Mouse (Mus musculus): ENCODE data around the gene Hormad2. TPM values are rescaled to one million over a fixed set of nuclear protein-coding genes. Genes with fewer than 3 reads are reported as not detected.

Gene Hormad2
- polyA plus RNA-seq, 1 experiment from 2014 or later = 0.90 TPM

GRCm38 (mm10) chr11:4404277-4404676 lies 36.6 kb downstream of the Hormad2 start:
- H3K4me3 ChIP-seq (replicated peaks) = no peak overlapping the region
- no peak overlapping the region for H3K27ac ChIP-seq
- H3K9ac ChIP-seq = no peak overlapping the region
- DNase-seq (no peak), ATAC-seq (ENCODE audit: low read depth) (no peak)
- WGBS (ENCODE audit: insufficient replicate concordance) = 16% methylated on average over 4 of the region's 4 CpGs
- no peaks in the 10 kb centered on the region for H3K4me1 ChIP-seq (replicated peaks)
- no peaks in the 10 kb centered on the region for H3K36me3 ChIP-seq
- H3K9me3 ChIP-seq (replicated peaks) = no peaks in the 10 kb centered on the region
- no peaks in the 10 kb centered on the region for H3K27me3 ChIP-seq
- no peak overlapping the region for H3K4me2 ChIP-seq

GRCm38 (mm10) chr11:4403381-4403780 lies 37.5 kb downstream of the Hormad2 start:
- H3K36me3 ChIP-seq = no peaks in the 10 kb centered on the region

GRCm38 (mm10) chr11:4401251-4401650 lies 39.7 kb downstream of the Hormad2 start:
- H3K4me3 ChIP-seq (replicated peaks) = no peak overlapping the region
- no peak for ATAC-seq (ENCODE audit: low read depth)
- no peak overlapping the region for H3K9ac ChIP-seq
- no peaks in the 10 kb centered on the region for H3K4me1 ChIP-seq (replicated peaks)
- no peaks in the 10 kb centered on the region for H3K27me3 ChIP-seq
- DNase-seq = no peak
- no peak overlapping the region for H3K4me2 ChIP-seq
- no peak overlapping the region for H3K27ac ChIP-seq
- WGBS (ENCODE audit: insufficient replicate concordance) = 45% methylated on average over 5 of the region's 5 CpGs
- no peaks in the 10 kb centered on the region for H3K9me3 ChIP-seq (replicated peaks)
- H3K36me3 ChIP-seq = no peaks in the 10 kb centered on the region

More at GRCm38 (mm10) chr11:4403381-4403780, 37.5 kb downstream of the Hormad2 start:
- H3K4me2 ChIP-seq = no peak overlapping the region
- H3K4me1 ChIP-seq (replicated peaks) = no peaks in the 10 kb centered on the region
- H3K9ac ChIP-seq = no peak overlapping the region
- no peak overlapping the region for H3K27ac ChIP-seq
- DNase-seq = no peak
- 68% methylated on average over 7 of the region's 7 CpGs for WGBS (ENCODE audit: insufficient replicate concordance)
- no peak overlapping the region for H3K4me3 ChIP-seq (replicated peaks)
- H3K27me3 ChIP-seq = no peaks in the 10 kb centered on the region
- H3K9me3 ChIP-seq (replicated peaks) = no peaks in the 10 kb centered on the region
- no peak for ATAC-seq (ENCODE audit: low read depth)

GRCm38 (mm10) chr11:4394226-4394625 lies 46.7 kb downstream of the Hormad2 start:
- H3K9me3 ChIP-seq (replicated peaks) = no peaks in the 10 kb centered on the region
- H3K36me3 ChIP-seq = no peaks in the 10 kb centered on the region
- H3K4me1 ChIP-seq (replicated peaks) = no peaks in the 10 kb centered on the region
- no peak overlapping the region for H3K27ac ChIP-seq
- no peaks in the 10 kb centered on the region for H3K27me3 ChIP-seq
- H3K4me2 ChIP-seq = no peak overlapping the region
- ATAC-seq (ENCODE audit: low read depth) = no peak
- H3K9ac ChIP-seq = no peak overlapping the region
- no peak overlapping the region for H3K4me3 ChIP-seq (replicated peaks)
- DNase-seq = no peak

- no peaks in the 10 kb centered on the region for H3K27me3 ChIP-seq
- 19% methylated on average over 2 of the region's 2 CpGs for WGBS (ENCODE audit: insufficient replicate concordance)
- no peak overlapping the region for H3K4me2 ChIP-seq
- H3K9me3 ChIP-seq (replicated peaks) = no peaks in the 10 kb centered on the region
- H3K36me3 ChIP-seq = no peaks in the 10 kb centered on the region
- no peak overlapping the region for H3K27ac ChIP-seq
- no peak for DNase-seq
- H3K9ac ChIP-seq = no peak overlapping the region
- ATAC-seq (ENCODE audit: low read depth) = no peak
- no peaks in the 10 kb centered on the region for H3K4me1 ChIP-seq (replicated peaks)
- no peak overlapping the region for H3K4me3 ChIP-seq (replicated peaks)
These were observed 52.9 kb downstream of the Hormad2 start for GRCm38 (mm10) chr11:4388018-4388417.

GRCm38 (mm10) chr11:4382321-4382720 lies 58.6 kb downstream of the Hormad2 start:
- Histone ChIP-seq H3K4me1 (replicated peaks) (no peaks in the 10 kb centered on the region), H3K27me3 (no peaks in the 10 kb centered on the region), H3K4me2 (no peak overlapping the region), H3K4me3 (replicated peaks) (no peak overlapping the region), H3K36me3 (no peaks in the 10 kb centered on the region), H3K9ac (no peak overlapping the region), H3K27ac (no peak overlapping the region), H3K9me3 (replicated peaks) (no peaks in the 10 kb centered on the region)
- ATAC-seq (ENCODE audit: low read depth) = no peak
- 65% methylated on average over 7 of the region's 7 CpGs for WGBS (ENCODE audit: insufficient replicate concordance)
- no peak for DNase-seq

GRCm38 (mm10) chr11:4379857-4380256 lies 61.0 kb downstream of the Hormad2 start:
- no peaks in the 10 kb centered on the region for H3K4me1 ChIP-seq (replicated peaks)
- 47% methylated on average over 4 of the region's 4 CpGs for WGBS (ENCODE audit: insufficient replicate concordance)

GRCm38 (mm10) chr11:4366389-4366788 lies 74.5 kb downstream of the Hormad2 start:
- no peak overlapping the region for H3K4me2 ChIP-seq
- no peaks in the 10 kb centered on the region for H3K27me3 ChIP-seq
- WGBS (ENCODE audit: insufficient replicate concordance) = 62% methylated on average over 4 of the region's 4 CpGs
- ATAC-seq (ENCODE audit: low read depth) (no peak), DNase-seq (no peak)
- H3K36me3 ChIP-seq = no peaks in the 10 kb centered on the region
- H3K27ac ChIP-seq = no peak overlapping the region
- H3K9ac ChIP-seq = no peak overlapping the region
- no peaks in the 10 kb centered on the region for H3K4me1 ChIP-seq (replicated peaks)
- H3K4me3 ChIP-seq (replicated peaks) = no peak overlapping the region
- no peaks in the 10 kb centered on the region for H3K9me3 ChIP-seq (replicated peaks)

More at GRCm38 (mm10) chr11:4379857-4380256, 61.0 kb downstream of the Hormad2 start:
- H3K4me2 ChIP-seq = no peak overlapping the region
- H3K9me3 ChIP-seq (replicated peaks) = no peaks in the 10 kb centered on the region
- H3K27ac ChIP-seq = no peak overlapping the region
- no peak overlapping the region for H3K4me3 ChIP-seq (replicated peaks)
- no peak overlapping the region for H3K9ac ChIP-seq
- no peak for DNase-seq
- H3K27me3 ChIP-seq = no peaks in the 10 kb centered on the region
- no peaks in the 10 kb centered on the region for H3K36me3 ChIP-seq
- ATAC-seq (ENCODE audit: low read depth) = no peak

- no peak overlapping the region for H3K4me2 ChIP-seq
- no peak for DNase-seq
- H3K27ac ChIP-seq = no peak overlapping the region
- no peaks in the 10 kb centered on the region for H3K36me3 ChIP-seq
- no peaks in the 10 kb centered on the region for H3K27me3 ChIP-seq
- no peak overlapping the region for H3K4me3 ChIP-seq (replicated peaks)
- H3K9ac ChIP-seq = no peak overlapping the region
- H3K4me1 ChIP-seq (replicated peaks) = no peaks in the 10 kb centered on the region
- ATAC-seq (ENCODE audit: low read depth) = no peak
- WGBS (ENCODE audit: insufficient replicate concordance) = 48% methylated on average over 5 of the region's 5 CpGs
- no peaks in the 10 kb centered on the region for H3K9me3 ChIP-seq (replicated peaks)
These were observed 85.5 kb downstream of the Hormad2 start for GRCm38 (mm10) chr11:4355430-4355829.

- DNase-seq (no peak), ATAC-seq (ENCODE audit: low read depth) (no peak)
- 68% methylated on average over 3 of the region's 3 CpGs for WGBS (ENCODE audit: insufficient replicate concordance)
- Histone ChIP-seq H3K4me2 (no peak overlapping the region), H3K4me3 (replicated peaks) (no peak overlapping the region), H3K27ac (no peak overlapping the region), H3K9me3 (replicated peaks) (no peaks in the 10 kb centered on the region), H3K9ac (no peak overlapping the region), H3K36me3 (no peaks in the 10 kb centered on the region), H3K27me3 (no peaks in the 10 kb centered on the region), H3K4me1 (replicated peaks) (no peaks in the 10 kb centered on the region)
These were observed 88.3 kb downstream of the Hormad2 start for GRCm38 (mm10) chr11:4352637-4353036.

- WGBS (ENCODE audit: insufficient replicate concordance) = 22% methylated on average over 4 of the region's 4 CpGs
These were observed 97.0 kb downstream of the Hormad2 start for GRCm38 (mm10) chr11:4343926-4344325.

GRCm38 (mm10) chr11:4342027-4342426 lies 98.9 kb downstream of the Hormad2 start:
- Histone ChIP-seq H3K4me2 (no peak overlapping the region), H3K4me3 (replicated peaks) (no peak overlapping the region), H3K27me3 (no peaks in the 10 kb centered on the region), H3K36me3 (no peaks in the 10 kb centered on the region), H3K9ac (no peak overlapping the region), H3K4me1 (replicated peaks) (0 out of 2 replicates have a peak, but pooled peaks cover 2% of the 10 kb centered on the region), H3K27ac (no peak overlapping the region), H3K9me3 (replicated peaks) (no peaks in the 10 kb centered on the region)
- DNase-seq = no peak
- WGBS (ENCODE audit: insufficient replicate concordance) = 63% methylated on average over 7 of the region's 7 CpGs
- no peak for ATAC-seq (ENCODE audit: low read depth)

More at GRCm38 (mm10) chr11:4343926-4344325, 97.0 kb downstream of the Hormad2 start:
- no peak overlapping the region for H3K9ac ChIP-seq
- H3K4me1 ChIP-seq (replicated peaks) = no peaks in the 10 kb centered on the region
- H3K27me3 ChIP-seq = no peaks in the 10 kb centered on the region
- H3K4me2 ChIP-seq = no peak overlapping the region
- no peak overlapping the region for H3K4me3 ChIP-seq (replicated peaks)
- no peaks in the 10 kb centered on the region for H3K36me3 ChIP-seq
- H3K27ac ChIP-seq = no peak overlapping the region
- H3K9me3 ChIP-seq (replicated peaks) = no peaks in the 10 kb centered on the region
- ATAC-seq (ENCODE audit: low read depth) = no peak
- no peak for DNase-seq
